Mouse (Mus musculus) liver, postnatal 0 days (tissue): ENCODE measurements around the gene Gcc2. TPM values are rescaled to one million over a fixed set of nuclear protein-coding genes. Genes with fewer than 3 reads are reported as not detected.
"Not testable (repeated sequence)": the region's sequence is repeated elsewhere in the genome, so short reads cannot be mapped to it uniquely, and the experiment has no call there.

Experiments used
- ATAC-seq: fragments of 200-750 bp; cut with Nextera tagmentation; 2 replicates; pipeline ENCODE4 v1.8.0; 2017; ENCODE audit warnings: mild to moderate bottlenecking, moderate library complexity
- DNase-seq: peaks from one replicate; pipeline ENCODE4 v3.0.0-alpha.2; 2016
- H3K27ac ChIP-seq: fragments of 300-500 bp; sonication (generic); 2 replicates; pipeline ENCODE4 v1.5.1; 2014; ENCODE audit warnings: antibody characterized with exemption, moderate library complexity, mild to moderate bottlenecking, low read depth
- H3K27me3 ChIP-seq: fragments of 300-500 bp; sonication (generic); 2 replicates; pipeline ENCODE4 v1.6.1; 2014; ENCODE audit warnings: low read length, control low read depth, mixed read lengths; ENCODE audit not compliant: insufficient read depth
- H3K36me3 ChIP-seq: fragments of 300-500 bp; sonication (generic); replicated peaks from 2 replicates; pipeline ENCODE4 v1.6.1; 2014; ENCODE audit warnings: mild to moderate bottlenecking, control low read depth, low read length, moderate library complexity, mixed read lengths; ENCODE audit not compliant: insufficient read depth
- H3K4me1 ChIP-seq: fragments of 300-500 bp; sonication (generic); 2 replicates; pipeline ENCODE4 v1.6.1; 2014; ENCODE audit warnings: antibody characterized with exemption, mild to moderate bottlenecking, control low read depth; ENCODE audit not compliant: insufficient read depth
- H3K4me2 ChIP-seq: fragments of 300-500 bp; sonication (generic); 2 replicates; pipeline ENCODE4 v1.6.1; 2014; ENCODE audit warnings: low read depth, mild to moderate bottlenecking, low read length, moderate library complexity, mixed read lengths
- H3K4me3 ChIP-seq: fragments of 300-500 bp; sonication (generic); 2 replicates; pipeline ENCODE4 v1.5.1; 2014; ENCODE audit warnings: low read depth, low read length
- H3K9ac ChIP-seq: fragments of 300-500 bp; sonication (generic); replicated peaks from 2 replicates; pipeline ENCODE4 v1.6.1; 2014; ENCODE audit warnings: mild to moderate bottlenecking, moderate library complexity
- H3K9me3 ChIP-seq: fragments of 300-500 bp; sonication (generic); 2 replicates; pipeline ENCODE4 v1.6.1; 2016; ENCODE audit warnings: mild to moderate bottlenecking, control low read depth, low read length, mixed read lengths
- CTCF ChIP-seq: sonication (generic); IDR thresholded peaks from 2 replicates; pipeline ENCODE4 v1.5.1; 2016; ENCODE audit warnings: antibody characterized with exemption, low read depth
- EP300 ChIP-seq: IDR thresholded peaks from 2 replicates; pipeline ENCODE4 v1.6.1; 2016; ENCODE audit warnings: antibody characterized with exemption, low read depth, mild to moderate bottlenecking
- WGBS: fragments of 180-500 bp; shearing (Covaris S2); extraction: QIAGEN DNeasy Blood & Tissue Kit; methylation state at CpG from one replicate; pipeline ENCODE4 v1.1.7; 2014; ENCODE audit not compliant: insufficient replicate concordance; 5-methylcytosine and 5-hydroxymethylcytosine counted together
- polyA plus RNA-seq: library from polyadenylated mRNA; unstranded; fragments of >200 nt; fragmentation: Nextera tagmentation; extraction: Ambion mirVana; gene quantifications from 2 replicates; pipeline ENCODE4 v1.2.1, GENCODE M21; 2015

Gene Gcc2
- polyA plus RNA-seq, 1 experiment from 2014 or later = 34.0 TPM

- H3K4me3 ChIP-seq, H3K4me1 ChIP-seq, H3K9me3 ChIP-seq, H3K27ac ChIP-seq, H3K9ac ChIP-seq, DNase-seq, ATAC-seq, H3K36me3 ChIP-seq, H3K4me2 ChIP-seq, H3K27me3 ChIP-seq: not testable (repeated sequence)
- WGBS = 73% methylated on average over 4 of the region's 4 CpGs
Observed at GRCm38 (mm10) chr10:58234985-58235384, 20.3 kb upstream of the Gcc2 start.

- 82% methylated on average over 10 of the region's 10 CpGs for WGBS
- Histone ChIP-seq H3K4me1 (no peaks in the 10 kb centered on the region), H3K9me3 (peaks cover 4% of the 10 kb centered on the region), H3K4me3 (no peak within 1 kb of the TSS), H3K36me3 (no peaks in the 10 kb centered on the region), H3K27ac (no peak within 1 kb of the TSS), H3K9ac (no peak within 1 kb of the TSS), H3K27me3 (no peaks in the 10 kb centered on the region), H3K4me2 (no peak within 1 kb of the TSS)
- TF ChIP-seq CTCF (no peak), EP300 (no peak)
- no peak for ATAC-seq
- peak; percentile 32 for DNase-seq
Observed at GRCm38 (mm10) chr10:58236613-58237012, 18.7 kb upstream of the Gcc2 start, which contains the start of gene Gm4981. TSS of gene Gm4981 (minus strand) at chr10:58236701.

DNA sequence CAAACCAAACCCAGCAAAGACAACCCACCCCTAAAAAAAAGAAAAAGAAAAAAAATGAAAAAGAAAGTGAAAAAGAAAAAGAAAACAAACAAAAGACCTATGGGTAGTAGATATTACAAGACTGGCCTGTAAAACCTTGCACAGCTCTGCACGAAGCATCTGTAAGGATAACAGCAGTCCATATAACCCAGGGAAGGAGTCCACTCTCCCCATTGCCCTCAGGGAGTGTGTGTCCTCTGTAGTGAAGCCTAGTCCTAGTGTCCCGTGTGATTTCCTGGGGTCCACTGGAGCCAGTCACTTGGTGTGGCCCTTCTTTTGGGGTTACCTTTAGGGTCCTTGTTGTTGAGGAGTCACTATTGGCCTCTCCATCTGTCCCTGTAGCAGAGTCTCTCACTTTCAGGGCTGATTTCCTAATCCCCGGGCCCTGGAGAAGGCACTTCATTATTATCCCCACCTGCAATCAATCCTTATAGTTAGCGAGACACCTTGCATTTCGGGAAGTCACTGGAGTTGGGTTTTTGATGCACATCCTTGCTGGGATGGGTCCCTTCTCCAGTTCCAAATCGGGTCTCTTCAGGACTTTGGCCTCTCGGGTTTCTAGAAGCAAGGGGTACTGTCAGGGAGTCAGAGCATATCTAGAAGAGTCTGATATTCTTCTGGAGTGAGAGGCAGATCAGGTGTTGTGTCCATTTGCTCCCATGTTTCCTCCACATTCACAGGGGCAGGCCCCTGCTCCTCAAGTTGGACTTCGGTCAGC lies 16.1 kb upstream of the Gcc2 start:
- not testable (repeated sequence) for H3K36me3 ChIP-seq, H3K27ac ChIP-seq, H3K4me2 ChIP-seq, H3K4me3 ChIP-seq, H3K27me3 ChIP-seq, H3K9me3 ChIP-seq, H3K9ac ChIP-seq, H3K4me1 ChIP-seq
- ATAC-seq = peak; percentile 58; the same call in 1 of the 2 replicates
- 70% methylated on average over 7 of the region's 8 CpGs for WGBS
- DNase-seq = peak; percentile 55

GRCm38 (mm10) chr10:58249535-58249934 lies 5.8 kb upstream of the Gcc2 start:
- no peak overlapping the region for H3K27ac ChIP-seq
- H3K9me3 ChIP-seq = no peaks in the 10 kb centered on the region
- no peak overlapping the region for H3K4me2 ChIP-seq
- no peaks in the 10 kb centered on the region for H3K27me3 ChIP-seq
- H3K36me3 ChIP-seq = no peaks in the 10 kb centered on the region
- TF ChIP-seq CTCF = peak; percentile 22; the same call in 1 of the 2 replicates
- no peak for TF ChIP-seq EP300
- H3K4me1 ChIP-seq = peaks cover 4% of the 10 kb centered on the region
- no peak overlapping the region for H3K9ac ChIP-seq
- 39% methylated on average over 1 of the region's 1 CpGs for WGBS
- DNase-seq = no peak
- no peak overlapping the region for H3K4me3 ChIP-seq
- no peak for ATAC-seq

- Histone ChIP-seq H3K4me1 (peaks cover 19% of the 10 kb centered on the region), H3K4me2 (peak overlapping the region; percentile 84), H3K9me3 (no peaks in the 10 kb centered on the region), H3K36me3 (peaks cover 11% of the 10 kb centered on the region), H3K27me3 (no peaks in the 10 kb centered on the region), H3K9ac (peak overlapping the region; percentile 5; the same call in 1 of the 2 replicates), H3K27ac (peak overlapping the region; percentile 11; the same call in 1 of the 2 replicates), H3K4me3 (peak overlapping the region; percentile 90)
- WGBS = 22% methylated on average over 6 of the region's 6 CpGs
- no peak for TF ChIP-seq CTCF
- TF ChIP-seq EP300 = no peak
- no peak for DNase-seq
- peak; percentile 27; the same call in 1 of the 2 replicates for ATAC-seq
Observed at GRCm38 (mm10) chr10:58254635-58255175, 592 bp upstream of the Gcc2 start.

DNA sequence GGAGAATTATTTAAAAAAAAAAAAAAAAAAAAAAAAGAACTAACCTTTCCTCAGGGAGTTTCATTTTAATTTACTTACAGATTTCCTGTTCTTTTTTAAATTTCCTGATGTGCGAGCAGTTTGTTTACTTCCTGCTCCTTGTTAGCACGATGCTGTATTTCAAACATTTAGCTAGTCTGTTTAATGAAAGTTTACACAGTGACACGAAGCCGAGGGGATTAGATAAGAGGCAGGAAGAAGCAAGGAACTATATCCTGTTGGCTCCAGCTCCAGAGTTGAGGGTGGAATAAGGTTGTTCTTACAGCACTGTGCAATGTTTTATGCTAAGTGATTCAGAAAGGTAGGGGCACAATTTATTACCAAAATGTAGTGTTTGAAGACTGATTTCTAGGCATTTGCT lies 657 bp downstream of the Gcc2 start:
- no peaks in the 10 kb centered on the region for H3K9me3 ChIP-seq
- no peaks in the 10 kb centered on the region for H3K27me3 ChIP-seq
- H3K9ac ChIP-seq = peak overlapping the region; percentile 83; the same call in 1 of the 2 replicates
- peaks cover 19% of the 10 kb centered on the region for H3K4me1 ChIP-seq
- H3K4me2 ChIP-seq = peak overlapping the region; percentile 84
- H3K4me3 ChIP-seq = peak overlapping the region; percentile 90
- ATAC-seq (no peak), DNase-seq (no peak)
- peak overlapping the region; percentile 72 for H3K27ac ChIP-seq
- under 1% methylated on average over 4 of the region's 4 CpGs for WGBS
- peaks cover 18% of the 10 kb centered on the region for H3K36me3 ChIP-seq
- TF ChIP-seq CTCF (no peak), EP300 (no peak)
